Mouse (Mus musculus) spleen, adult 2 months (tissue): ENCODE data around the gene Foxa3.

Experiments used
- CTCF ChIP-seq: fragments of 200-500 bp; IDR thresholded peaks from 2 replicates; pipeline ENCODE4 v1.5.1; 2011; ENCODE audit warnings: mild to moderate bottlenecking, inconsistent platforms; ENCODE audit not compliant: insufficient read depth, insufficient read length, insufficient replicate concordance; ENCODE audit errors: extremely low read depth
- POLR2A ChIP-seq: fragments of 200-500 bp; IDR thresholded peaks from 2 replicates; pipeline ENCODE4 v1.6.1; 2011; ENCODE audit warnings: low read depth, low read length, inconsistent platforms

DNA sequence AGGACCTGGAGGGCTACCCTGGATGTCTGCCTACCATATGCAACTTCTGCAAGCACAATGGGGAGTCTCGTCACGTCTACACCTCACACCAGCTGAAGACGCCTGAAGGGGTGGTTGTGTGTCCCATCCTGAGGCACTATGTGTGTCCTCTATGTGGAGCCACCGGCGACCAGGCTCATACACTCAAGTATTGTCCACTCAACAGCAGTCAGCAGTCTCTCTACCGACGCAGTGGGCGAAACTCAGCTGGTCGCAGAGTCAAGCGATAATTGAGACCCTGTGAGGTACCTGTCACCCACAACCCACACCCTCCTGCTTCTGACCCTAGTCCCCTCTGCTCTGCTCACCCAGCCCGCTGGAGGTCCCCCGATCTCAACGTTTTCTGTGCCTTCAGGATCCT, 35.6 kb downstream of the Foxa3 start:
- TF ChIP-seq POLR2A (no peak), CTCF (no peak)
